Mouse (Mus musculus) stomach, embryonic 16.5 days (tissue): ENCODE data around the gene Tmem164. TPM values are rescaled to one million over a fixed set of nuclear protein-coding genes. Genes with fewer than 3 reads are reported as not detected.

Experiments
- ATAC-seq: fragments of 200-750 bp; cut with Nextera tagmentation; 2 replicates; pipeline ENCODE4 v1.8.0; 2017; ENCODE audit warnings: moderate number of reproducible peaks, moderate TSS enrichment; ENCODE audit not compliant: insufficient read depth, low FRiP score
- H3K27ac ChIP-seq: fragments of 300-500 bp; sonication (generic); 2 replicates; pipeline ENCODE4 v1.5.1; 2014; ENCODE audit warnings: low read length
- H3K27me3 ChIP-seq: fragments of 300-500 bp; sonication (generic); 2 replicates; pipeline ENCODE4 v1.6.1; 2014; ENCODE audit warnings: low read length, control low read depth, mixed read lengths; ENCODE audit not compliant: control insufficient read depth, insufficient read depth
- H3K36me3 ChIP-seq: fragments of 300-500 bp; sonication (generic); 2 replicates; pipeline ENCODE4 v1.6.1; 2014; ENCODE audit warnings: low read length; ENCODE audit not compliant: control insufficient read depth, insufficient read depth
- H3K4me1 ChIP-seq: fragments of 300-500 bp; sonication (generic); 2 replicates; pipeline ENCODE4 v1.6.1; 2014; ENCODE audit warnings: low read length, control low read depth, mixed read lengths; ENCODE audit not compliant: control insufficient read depth, insufficient read depth
- H3K4me2 ChIP-seq: fragments of 300-500 bp; sonication (generic); 2 replicates; pipeline ENCODE4 v1.6.1; 2014; ENCODE audit warnings: low read depth, low read length, mixed read lengths
- H3K4me3 ChIP-seq: fragments of 300-500 bp; sonication (generic); replicated peaks from 2 replicates; pipeline ENCODE4 v1.5.1; 2014; ENCODE audit warnings: mild to moderate bottlenecking, low read length
- H3K9ac ChIP-seq: fragments of 300-500 bp; sonication (generic); 2 replicates; pipeline ENCODE4 v1.6.1; 2014; ENCODE audit warnings: low read length
- H3K9me3 ChIP-seq: fragments of 300-500 bp; sonication (generic); replicated peaks from 2 replicates; pipeline ENCODE4 v1.6.1; 2016; ENCODE audit warnings: low read length, control low read depth; ENCODE audit not compliant: control insufficient read depth
- WGBS: fragments of 180-500 bp; shearing (Covaris S2); extraction: QIAGEN DNeasy Blood & Tissue Kit; methylation state at CpG from one replicate; pipeline ENCODE4 v1.1.7; 2014; 5-methylcytosine and 5-hydroxymethylcytosine counted together
- polyA plus RNA-seq: library from polyadenylated mRNA; unstranded; fragments of >200 nt; fragmentation: Nextera tagmentation; extraction: Ambion mirVana; gene quantifications from 2 replicates; pipeline ENCODE4 v1.2.1, GENCODE M21; 2015

Tmem164 gene
- polyA plus RNA-seq, 1 experiment from 2014 or later, result 60.5 TPM

- Histone ChIP-seq H3K36me3 (no peaks in the 10 kb centered on the region), H3K9me3 (no peaks in the 10 kb centered on the region), H3K4me1 (no peaks in the 10 kb centered on the region), H3K4me2 (no peak overlapping the region), H3K4me3 (no peak overlapping the region), H3K9ac (no peak overlapping the region), H3K27ac (no peak overlapping the region), H3K27me3 (no peaks in the 10 kb centered on the region; the same call in 1 of the 2 replicates)
- ATAC-seq, result no peak
- WGBS, result 91% methylated on average over 6 of the region's 6 CpGs
Observed at GRCm38 (mm10) chrX:142834807-142835206, 153.6 kb downstream of the Tmem164 start.

GRCm38 (mm10) chrX:142836399-142836798, 155.2 kb downstream of the Tmem164 start:
- no peak overlapping the region for H3K4me2 ChIP-seq
- no peak overlapping the region for H3K9ac ChIP-seq
- no peaks in the 10 kb centered on the region for H3K36me3 ChIP-seq
- no peaks in the 10 kb centered on the region for H3K4me1 ChIP-seq
- no peak overlapping the region for H3K4me3 ChIP-seq
- no peak for ATAC-seq
- no peak overlapping the region for H3K27ac ChIP-seq
- WGBS, result 79% methylated on average over 7 of the region's 7 CpGs
- H3K9me3 ChIP-seq, result no peaks in the 10 kb centered on the region
- no peaks in the 10 kb centered on the region; the same call in 1 of the 2 replicates for H3K27me3 ChIP-seq

GRCm38 (mm10) chrX:142837316-142837715, 156.1 kb downstream of the Tmem164 start:
- no peak overlapping the region for H3K9ac ChIP-seq
- H3K4me3 ChIP-seq, result no peak overlapping the region
- no peaks in the 10 kb centered on the region for H3K36me3 ChIP-seq
- no peaks in the 10 kb centered on the region; the same call in 1 of the 2 replicates for H3K27me3 ChIP-seq
- no peak overlapping the region for H3K4me2 ChIP-seq
- H3K27ac ChIP-seq, result no peak overlapping the region
- no peaks in the 10 kb centered on the region for H3K9me3 ChIP-seq
- no peak for ATAC-seq
- 84% methylated on average over 3 of the region's 3 CpGs for WGBS
- no peaks in the 10 kb centered on the region for H3K4me1 ChIP-seq

GRCm38 (mm10) chrX:142838841-142839240, 157.6 kb downstream of the Tmem164 start:
- no peak for ATAC-seq
- Histone ChIP-seq H3K27me3 (no peaks in the 10 kb centered on the region; the same call in 1 of the 2 replicates), H3K27ac (no peak overlapping the region), H3K9me3 (no peaks in the 10 kb centered on the region), H3K4me2 (no peak overlapping the region), H3K9ac (no peak overlapping the region), H3K4me1 (no peaks in the 10 kb centered on the region), H3K4me3 (no peak overlapping the region), H3K36me3 (no peaks in the 10 kb centered on the region)
- WGBS, result 85% methylated on average over 2 of the region's 2 CpGs

- no peak overlapping the region for H3K4me3 ChIP-seq
- H3K27ac ChIP-seq, result no peak overlapping the region
- WGBS, result 88% methylated on average over 7 of the region's 7 CpGs
- H3K4me1 ChIP-seq, result no peaks in the 10 kb centered on the region
- no peak overlapping the region for H3K9ac ChIP-seq
- no peaks in the 10 kb centered on the region; the same call in 1 of the 2 replicates for H3K27me3 ChIP-seq
- H3K9me3 ChIP-seq, result no peaks in the 10 kb centered on the region
- no peak overlapping the region for H3K4me2 ChIP-seq
- H3K36me3 ChIP-seq, result no peaks in the 10 kb centered on the region
- no peak for ATAC-seq
Observed at GRCm38 (mm10) chrX:142839411-142839810, 158.2 kb downstream of the Tmem164 start.

- WGBS, result 83% methylated on average over 4 of the region's 4 CpGs
- Histone ChIP-seq H3K27me3 (no peaks in the 10 kb centered on the region; the same call in 1 of the 2 replicates), H3K9me3 (no peaks in the 10 kb centered on the region), H3K27ac (no peak overlapping the region), H3K4me2 (no peak overlapping the region), H3K9ac (no peak overlapping the region), H3K36me3 (no peaks in the 10 kb centered on the region), H3K4me1 (no peaks in the 10 kb centered on the region), H3K4me3 (no peak overlapping the region)
- no peak for ATAC-seq
Observed at GRCm38 (mm10) chrX:142841916-142842315, 160.7 kb downstream of the Tmem164 start.

GRCm38 (mm10) chrX:142846266-142846665, 165.1 kb downstream of the Tmem164 start:
- Histone ChIP-seq H3K9me3 (no peaks in the 10 kb centered on the region), H3K36me3 (no peaks in the 10 kb centered on the region), H3K27ac (no peak overlapping the region), H3K4me2 (no peak overlapping the region), H3K4me3 (no peak overlapping the region), H3K9ac (no peak overlapping the region), H3K27me3 (no peaks in the 10 kb centered on the region; the same call in 1 of the 2 replicates), H3K4me1 (no peaks in the 10 kb centered on the region)
- 66% methylated on average over 6 of the region's 6 CpGs for WGBS
- ATAC-seq, result no peak

- no peaks in the 10 kb centered on the region; the same call in 1 of the 2 replicates for H3K27me3 ChIP-seq
- 86% methylated on average over 9 of the region's 9 CpGs for WGBS
- no peak overlapping the region for H3K27ac ChIP-seq
- no peaks in the 10 kb centered on the region for H3K36me3 ChIP-seq
- H3K4me2 ChIP-seq, result no peak overlapping the region
- no peaks in the 10 kb centered on the region for H3K9me3 ChIP-seq
- ATAC-seq, result no peak
- no peaks in the 10 kb centered on the region for H3K4me1 ChIP-seq
- no peak overlapping the region for H3K9ac ChIP-seq
- H3K4me3 ChIP-seq, result no peak overlapping the region
Observed at GRCm38 (mm10) chrX:142848032-142848431, 166.8 kb downstream of the Tmem164 start.

GRCm38 (mm10) chrX:142869844-142870243, 188.6 kb downstream of the Tmem164 start:
- no peak for ATAC-seq
- Histone ChIP-seq H3K9me3 (no peaks in the 10 kb centered on the region), H3K4me2 (no peak overlapping the region), H3K4me1 (no peaks in the 10 kb centered on the region), H3K27ac (no peak overlapping the region), H3K36me3 (no peaks in the 10 kb centered on the region), H3K4me3 (no peak overlapping the region), H3K9ac (no peak overlapping the region), H3K27me3 (no peaks in the 10 kb centered on the region)
- 75% methylated on average over 2 of the region's 2 CpGs for WGBS

- H3K27ac ChIP-seq, result no peak overlapping the region
- H3K4me2 ChIP-seq, result no peak overlapping the region
- WGBS, result 86% methylated on average over 5 of the region's 5 CpGs
- no peaks in the 10 kb centered on the region for H3K36me3 ChIP-seq
- no peak for ATAC-seq
- H3K27me3 ChIP-seq, result no peaks in the 10 kb centered on the region
- no peak overlapping the region for H3K4me3 ChIP-seq
- no peaks in the 10 kb centered on the region for H3K9me3 ChIP-seq
- H3K9ac ChIP-seq, result no peak overlapping the region
- no peaks in the 10 kb centered on the region for H3K4me1 ChIP-seq
Observed at GRCm38 (mm10) chrX:142882255-142882654, 201.0 kb downstream of the Tmem164 start.
